Mouse (Mus musculus) activated CD4-positive, CD25-positive, alpha-beta regulatory T cell (primary cell): Measurements from ENCODE around the gene Nudt7. TPM values are rescaled to one million over a fixed set of nuclear protein-coding genes. Genes with fewer than 3 reads are reported as not detected.

Experiments used
- polyA plus RNA-seq, 2 experiments: library from polyadenylated mRNA; unstranded; fragments of 100-300 nt; shearing (Covaris generic); gene quantifications; one replicate each; pipeline ENCODE4 v1.2.1; 2017

The Nudt7 gene
- polyA plus RNA-seq = 10 to 100 TPM; 25.1 to 27.1 TPM

GRCm38 (mm10) chr8:114133510-114134362 is at the start of gene Nudt7:
Gene Nudt7 (plus strand): TSS chr8:114133557.

Other genes with a start within 250 kb of the Nudt7 start
- gene Vat1l, start 72.1 kb downstream of the Nudt7 start, polyA plus RNA-seq = under 1 TPM in 1 of 2 experiments, not detected in 1; 0.76 TPM